Mouse (Mus musculus) bone marrow, adult 2 months (tissue): ENCODE data around the gene Ncbp2.

ENCODE experiments used
- CTCF ChIP-seq: fragments of 200-500 bp; IDR thresholded peaks from 2 replicates; pipeline ENCODE4 v1.5.1; 2011; ENCODE audit warnings: low read length, control low read depth; ENCODE audit not compliant: control insufficient read depth, insufficient read depth
- POLR2A ChIP-seq: fragments of 200-500 bp; IDR thresholded peaks from 2 replicates; pipeline ENCODE4 v1.6.1; 2011; ENCODE audit warnings: low read depth, mild to moderate bottlenecking, control low read depth, low read length, borderline replicate concordance; ENCODE audit not compliant: control insufficient read depth

DNA sequence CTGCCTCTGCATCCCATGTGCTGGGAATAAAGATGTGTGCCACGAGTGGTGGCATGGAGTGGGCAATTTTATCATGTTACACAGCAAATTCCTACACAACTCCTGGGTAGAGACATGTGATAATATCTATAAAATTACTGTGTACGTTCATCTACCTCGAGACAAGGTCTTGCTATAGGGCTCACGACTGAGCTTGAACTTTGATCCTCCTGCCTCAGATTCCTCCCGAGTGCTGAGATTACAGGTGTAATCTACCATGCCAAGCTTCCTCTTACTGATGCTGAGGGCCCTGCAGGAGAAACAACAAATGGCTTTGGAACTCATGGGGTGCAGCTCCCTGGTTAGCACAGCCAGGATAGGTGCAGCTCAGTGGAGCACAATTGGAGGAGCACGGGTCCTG, 23.9 kb upstream of the Ncbp2 start:
- TF ChIP-seq CTCF (no peak), POLR2A (no peak)
